Mouse (Mus musculus) CH12.LX (cell line): Measurements from ENCODE around the gene Rpl26.

Experiments used
- CTCF ChIP-seq, 2 experiments: IDR thresholded peaks in 1 of 2; conservative IDR thresholded peaks in 1 of 2; 2 replicates each; pipeline ENCODE4 v1.5.1; 2011 to 2012; ENCODE audit warnings: low read depth in 2 of 2, low read length in 2 of 2, improper control_type of control experiment in 1 of 2, inconsistent platforms in 1 of 2, mild to moderate bottlenecking in 1 of 2, moderate library complexity in 1 of 2
- E2F4 ChIP-seq: IDR thresholded peaks from 2 replicates; pipeline ENCODE4 v1.6.1; 2011; ENCODE audit warnings: low read depth, low read length, improper control_type of control experiment; ENCODE audit not compliant: insufficient replicate concordance
- JUN ChIP-seq: IDR thresholded peaks from 2 replicates; pipeline ENCODE4 v1.6.1; 2011; ENCODE audit warnings: low read depth, mild to moderate bottlenecking, low read length, improper control_type of control experiment, moderate library complexity; ENCODE audit not compliant: insufficient read depth
- MEF2A ChIP-seq: IDR thresholded peaks from 2 replicates; pipeline ENCODE4 v1.6.1; 2014; ENCODE audit warnings: low read depth, mild to moderate bottlenecking, inconsistent platforms, low read length, improper control_type of control experiment, borderline replicate concordance
- POLR2A ChIP-seq: IDR thresholded peaks from 2 replicates; pipeline ENCODE4 v1.6.1; 2011; ENCODE audit warnings: low read depth, mild to moderate bottlenecking, improper control_type of control experiment, low read length
- POLR2AphosphoS2 ChIP-seq: IDR thresholded peaks from 2 replicates; pipeline ENCODE4 v1.6.1; 2011; ENCODE audit warnings: low read depth, low read length, improper control_type of control experiment
- ZKSCAN1 ChIP-seq: IDR thresholded peaks from 2 replicates; pipeline ENCODE4 v1.6.1; 2012; ENCODE audit warnings: low read depth, inconsistent platforms, low read length, improper control_type of control experiment, borderline replicate concordance
- ZNF384 ChIP-seq: IDR thresholded peaks from 2 replicates; pipeline ENCODE4 v1.6.1; 2012; ENCODE audit warnings: low read depth, low read length, improper control_type of control experiment, inconsistent platforms

DNA sequence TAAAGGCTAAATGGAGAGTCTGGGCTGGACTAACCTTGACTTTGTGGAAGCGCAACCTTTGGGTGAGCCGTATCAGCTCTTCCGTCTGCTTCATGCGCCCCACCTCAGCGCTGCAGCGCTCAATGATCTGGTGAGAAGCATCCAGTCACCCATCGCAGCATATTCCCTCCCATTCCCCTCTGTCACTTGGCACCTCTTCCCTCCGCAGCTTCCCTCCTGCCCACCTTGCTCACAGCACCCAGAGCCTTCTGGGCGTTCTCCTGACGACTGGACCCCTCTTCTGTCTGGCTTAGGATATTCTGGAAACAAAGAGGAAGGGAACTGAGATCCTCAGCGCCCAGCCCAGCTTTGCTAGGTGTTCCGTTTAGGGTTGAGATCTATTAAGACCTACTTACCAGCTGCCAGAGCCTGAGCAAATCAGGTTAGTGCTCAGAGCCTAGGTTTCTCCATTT, 46.2 kb downstream of the Rpl26 start:
- no peak for TF ChIP-seq MEF2A
- no peak for TF ChIP-seq POLR2A
- TF ChIP-seq CTCF (conservative IDR thresholded peaks at IDR 0.05 in 1 of 2, IDR thresholded peaks at IDR 0.05 in 1 of 2; ENCODE audit: low read depth in 2 of 2, low read length in 2 of 2) = no peak
- no peak for TF ChIP-seq E2F4
- TF ChIP-seq ZKSCAN1 = no peak
- TF ChIP-seq POLR2AphosphoS2 = no peak
- TF ChIP-seq JUN = no peak
- TF ChIP-seq ZNF384 = no peak
